Mouse (Mus musculus) forebrain, embryonic 10.5 days (tissue): ENCODE measurements around the gene Pla2r1. TPM values are rescaled to one million over a fixed set of nuclear protein-coding genes. Genes with fewer than 3 reads are reported as not detected.

ENCODE experiments used
- DNase-seq: peaks from one replicate; pipeline ENCODE4 v3.0.0-alpha.2; 2017; ENCODE audit warnings: low spot score; ENCODE audit errors: extremely low spot score
- H3K27ac ChIP-seq: fragments of 300-500 bp; sonication (generic); 2 replicates; pipeline ENCODE4 v1.5.1; 2016; ENCODE audit warnings: mild to moderate bottlenecking
- H3K27me3 ChIP-seq: fragments of 300-500 bp; sonication (generic); 2 replicates; pipeline ENCODE4 v1.6.1; 2016; ENCODE audit warnings: mild to moderate bottlenecking; ENCODE audit not compliant: poor library complexity, severe bottlenecking
- H3K36me3 ChIP-seq: fragments of 300-500 bp; sonication (generic); replicated peaks from 2 replicates; pipeline ENCODE4 v1.6.1; 2016; ENCODE audit warnings: mild to moderate bottlenecking, moderate library complexity
- H3K4me1 ChIP-seq: fragments of 300-500 bp; sonication (generic); 2 replicates; pipeline ENCODE4 v1.6.1; 2016
- H3K4me3 ChIP-seq: fragments of 300-500 bp; sonication (generic); 2 replicates; pipeline ENCODE4 v1.5.1; 2016; ENCODE audit warnings: mild to moderate bottlenecking, moderate library complexity
- H3K9me3 ChIP-seq: fragments of 300-500 bp; sonication (generic); 2 replicates; pipeline ENCODE4 v1.6.1; 2016; ENCODE audit warnings: mild to moderate bottlenecking, moderate library complexity
- WGBS: fragments of 180-500 bp; shearing (Covaris S2); methylation state at CpG from one replicate; pipeline ENCODE4 v1.1.7; 2016; 5-methylcytosine and 5-hydroxymethylcytosine counted together
- polyA plus RNA-seq: library from polyadenylated mRNA; unstranded; fragments of >200 nt; fragmentation: Nextera tagmentation; extraction: Ambion mirVana; gene quantifications from 2 replicates; pipeline ENCODE4 v1.2.1, GENCODE M21; 2016

The Pla2r1 gene
- polyA plus RNA-seq, 1 experiment from 2014 or later = 1.3 TPM

DNA sequence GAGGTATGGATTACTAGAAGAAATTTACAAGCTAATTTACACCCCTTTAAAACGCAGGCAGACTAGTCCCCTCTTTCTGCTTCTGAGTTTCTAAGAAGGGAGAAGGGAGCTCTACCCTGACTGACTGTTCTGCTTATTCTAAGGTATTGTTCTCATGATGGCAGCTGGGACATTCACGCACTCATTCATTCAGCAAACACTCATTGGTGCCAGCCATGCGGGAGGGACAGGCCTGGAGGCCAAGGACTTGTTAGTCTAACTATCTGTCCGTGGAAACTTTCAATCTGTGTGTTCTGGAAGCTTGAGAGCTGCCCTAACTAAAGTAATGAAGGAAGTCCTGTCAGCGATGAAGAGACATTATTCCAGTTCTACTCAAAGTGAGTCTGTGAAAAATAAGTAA, 14.4 kb downstream of the Pla2r1 start:
- Histone ChIP-seq H3K36me3 (no peaks in the 10 kb centered on the region), H3K27ac (no peak overlapping the region), H3K4me1 (peaks cover 12% of the 10 kb centered on the region), H3K27me3 (peaks cover 12% of the 10 kb centered on the region; the same call in 1 of the 2 replicates), H3K9me3 (no peaks in the 10 kb centered on the region), H3K4me3 (no peak overlapping the region)
- DNase-seq = no peak
- 87% methylated on average over 5 of the region's 5 CpGs for WGBS

DNA sequence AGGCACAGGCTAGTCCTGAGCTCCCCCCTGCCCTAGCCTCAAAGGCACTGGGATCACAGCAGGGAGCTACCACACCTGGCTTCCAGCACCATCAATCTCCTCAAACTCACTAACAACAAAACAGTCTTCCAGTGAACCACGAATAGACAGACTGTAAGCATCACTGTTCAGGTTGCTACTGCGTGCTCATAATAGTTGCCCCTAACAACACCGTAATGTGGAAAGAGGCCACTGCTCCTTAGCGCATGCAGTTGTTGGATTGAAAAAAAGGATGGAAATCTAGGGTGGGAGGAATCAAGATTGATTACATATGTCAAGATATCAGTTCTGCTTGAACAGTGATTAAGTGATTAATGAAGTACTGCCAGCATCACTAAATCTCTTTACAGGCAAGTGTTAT, 14.8 kb downstream of the Pla2r1 start:
- H3K4me3 ChIP-seq = no peak overlapping the region
- no peaks in the 10 kb centered on the region for H3K9me3 ChIP-seq
- WGBS = 91% methylated on average over 4 of the region's 4 CpGs
- no peaks in the 10 kb centered on the region for H3K36me3 ChIP-seq
- peaks cover 12% of the 10 kb centered on the region; the same call in 1 of the 2 replicates for H3K27me3 ChIP-seq
- H3K27ac ChIP-seq = no peak overlapping the region
- H3K4me1 ChIP-seq = peaks cover 12% of the 10 kb centered on the region
- DNase-seq = no peak

DNA sequence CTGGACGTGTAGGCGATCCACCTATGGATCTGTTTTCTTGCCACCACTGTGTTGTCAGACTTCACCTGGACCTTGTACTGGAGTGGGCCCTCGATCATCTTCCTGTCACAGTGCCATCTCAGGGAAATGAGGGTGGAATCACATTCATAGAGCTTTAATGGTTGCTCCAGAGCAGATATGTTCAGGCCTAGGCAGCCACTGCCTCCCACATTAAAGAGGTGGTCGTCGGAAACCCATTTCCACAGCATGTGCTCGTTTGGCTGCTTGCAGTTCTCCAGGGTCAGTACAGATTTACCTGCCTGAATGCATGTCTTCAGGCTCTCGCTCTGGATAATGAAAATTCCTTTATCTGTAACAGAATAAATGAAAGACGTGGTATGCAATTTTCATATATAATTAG, 18.4 kb downstream of the Pla2r1 start:
- WGBS = 87% methylated on average over 8 of the region's 8 CpGs
- no peaks in the 10 kb centered on the region for H3K27me3 ChIP-seq

DNA sequence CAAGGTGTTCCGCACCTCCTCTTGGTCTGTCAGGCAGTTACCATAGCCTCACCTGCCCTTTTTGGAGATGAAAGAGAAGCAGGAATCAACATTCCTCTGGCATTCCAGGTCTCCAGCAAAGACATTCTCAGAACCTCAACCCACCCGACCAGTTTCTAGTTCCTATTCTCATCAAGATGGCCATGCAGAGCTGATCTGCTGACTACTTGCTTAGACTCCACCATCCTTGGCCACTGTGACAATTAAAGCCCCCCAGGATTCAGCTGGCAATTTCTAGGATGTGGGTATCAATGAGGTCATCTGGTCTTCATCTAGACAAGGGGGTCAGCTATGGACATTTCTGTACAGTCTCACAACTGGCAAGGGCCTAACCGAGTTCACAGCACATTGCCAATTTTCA, 20.1 kb downstream of the Pla2r1 start:
- WGBS = 87% methylated on average over 3 of the region's 3 CpGs
- Histone ChIP-seq H3K27ac (no peak overlapping the region), H3K4me1 (no peaks in the 10 kb centered on the region), H3K27me3 (no peaks in the 10 kb centered on the region), H3K9me3 (no peaks in the 10 kb centered on the region), H3K4me3 (no peak overlapping the region), H3K36me3 (no peaks in the 10 kb centered on the region)
- no peak for DNase-seq

More for the DNA sequence above, 18.4 kb downstream of the Pla2r1 start:
- Histone ChIP-seq H3K36me3 (no peaks in the 10 kb centered on the region), H3K9me3 (no peaks in the 10 kb centered on the region), H3K27ac (no peak overlapping the region), H3K4me3 (no peak overlapping the region), H3K4me1 (no peaks in the 10 kb centered on the region)
- DNase-seq = no peak

DNA sequence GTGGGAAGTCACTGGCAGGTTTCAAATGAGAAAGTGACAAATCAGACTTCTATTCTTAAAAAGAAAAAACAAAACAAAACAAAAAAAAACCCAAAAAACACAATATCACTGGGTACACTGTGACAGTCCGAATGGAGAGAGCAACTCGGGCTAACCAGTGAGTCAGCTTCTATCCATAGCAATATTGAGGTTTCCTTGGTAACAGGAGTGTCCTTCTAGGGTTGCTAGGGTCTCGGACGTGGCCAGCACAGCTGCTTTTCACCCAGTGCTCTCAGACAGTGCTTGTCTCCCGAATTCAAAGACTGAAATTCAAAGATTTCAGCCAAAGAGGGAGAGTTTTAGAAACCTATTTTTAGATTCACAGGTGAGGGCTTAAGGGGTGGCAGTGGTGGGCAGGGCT, 20.6 kb downstream of the Pla2r1 start:
- no peaks in the 10 kb centered on the region for H3K27me3 ChIP-seq
- H3K4me1 ChIP-seq = no peaks in the 10 kb centered on the region
- no peak for DNase-seq
- no peak overlapping the region for H3K27ac ChIP-seq
- no peaks in the 10 kb centered on the region for H3K36me3 ChIP-seq
- no peak overlapping the region for H3K4me3 ChIP-seq
- 82% methylated on average over 5 of the region's 5 CpGs for WGBS
- no peaks in the 10 kb centered on the region for H3K9me3 ChIP-seq

DNA sequence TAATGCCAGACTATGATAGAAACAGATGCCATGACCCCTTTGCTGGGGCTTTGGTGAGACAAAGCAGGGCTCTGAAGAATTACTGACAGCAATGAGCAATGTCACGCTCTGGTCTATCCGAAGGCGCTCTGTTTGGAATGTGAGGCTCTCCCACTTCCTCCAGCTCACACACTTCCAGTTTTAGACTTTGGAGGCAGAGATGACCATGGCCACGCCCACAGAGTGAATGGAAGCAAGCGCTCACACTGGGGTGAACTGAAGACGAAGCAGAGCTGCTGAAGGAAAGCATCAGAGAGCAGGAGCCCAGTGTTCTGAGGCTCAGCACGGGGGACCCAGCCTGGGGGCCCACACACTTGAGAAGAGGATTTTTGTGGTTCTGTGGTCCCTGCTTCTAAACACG, 37.3 kb downstream of the Pla2r1 start:
- no peaks in the 10 kb centered on the region for H3K27me3 ChIP-seq
- no peak for DNase-seq
- peaks cover 4% of the 10 kb centered on the region; the same call in 1 of the 2 replicates for H3K4me1 ChIP-seq
- H3K27ac ChIP-seq = no peak overlapping the region
- no peaks in the 10 kb centered on the region for H3K9me3 ChIP-seq
- no peak overlapping the region for H3K4me3 ChIP-seq
- 68% methylated on average over 8 of the region's 8 CpGs for WGBS
- no peaks in the 10 kb centered on the region for H3K36me3 ChIP-seq

DNA sequence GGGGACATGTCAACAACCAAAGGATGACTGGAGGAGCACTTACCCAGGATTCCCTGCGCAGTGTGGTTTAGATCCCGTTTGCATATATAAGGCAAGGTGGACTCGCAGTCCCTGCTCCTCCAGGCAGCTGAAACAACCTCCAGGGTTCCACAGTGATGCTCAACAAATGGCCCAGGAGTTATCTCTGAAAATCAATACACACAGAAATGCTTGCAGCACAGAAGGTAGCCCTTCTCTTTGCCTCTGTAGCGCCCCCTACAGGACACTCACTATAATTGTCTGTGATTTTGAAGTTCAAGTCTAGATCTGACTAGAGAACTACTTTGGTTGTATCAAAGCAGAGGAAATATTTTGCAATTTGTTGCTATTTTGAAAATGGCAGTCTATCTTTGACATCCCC, 38.2 kb downstream of the Pla2r1 start:
- no peaks in the 10 kb centered on the region for H3K36me3 ChIP-seq
- WGBS = 74% methylated on average over 4 of the region's 4 CpGs
- H3K27ac ChIP-seq = no peak overlapping the region
- DNase-seq = no peak
- H3K4me3 ChIP-seq = no peak overlapping the region
- no peaks in the 10 kb centered on the region for H3K9me3 ChIP-seq
- no peaks in the 10 kb centered on the region for H3K27me3 ChIP-seq
- H3K4me1 ChIP-seq = peaks cover 4% of the 10 kb centered on the region; the same call in 1 of the 2 replicates

DNA sequence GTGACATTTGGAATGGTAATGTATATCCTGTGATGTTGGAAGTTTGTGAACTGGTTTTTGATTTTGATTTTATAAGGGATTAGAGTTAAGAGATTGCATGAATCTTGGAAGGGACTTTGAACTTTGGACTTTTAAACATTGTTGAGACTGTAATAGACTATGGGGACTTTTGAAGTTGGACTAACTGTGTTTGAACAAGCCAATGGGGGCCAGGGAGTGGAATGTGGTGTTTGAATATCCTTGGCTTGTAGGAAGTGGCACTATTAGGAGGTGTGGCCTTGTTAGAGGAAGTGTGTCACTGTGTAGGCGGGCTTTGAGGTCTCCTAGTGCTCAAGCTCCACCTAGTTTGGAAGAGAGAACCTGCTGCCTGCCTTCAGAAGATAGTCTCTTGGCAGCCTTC, 42.4 kb downstream of the Pla2r1 start:
- H3K36me3 ChIP-seq = no peaks in the 10 kb centered on the region
- no peak overlapping the region for H3K27ac ChIP-seq
- no peaks in the 10 kb centered on the region for H3K4me1 ChIP-seq
- no peaks in the 10 kb centered on the region for H3K27me3 ChIP-seq
- 82% methylated on average over 1 of the region's 1 CpGs for WGBS
- peaks cover 3% of the 10 kb centered on the region; the same call in 1 of the 2 replicates for H3K9me3 ChIP-seq
- DNase-seq = no peak
- H3K4me3 ChIP-seq = no peak overlapping the region

DNA sequence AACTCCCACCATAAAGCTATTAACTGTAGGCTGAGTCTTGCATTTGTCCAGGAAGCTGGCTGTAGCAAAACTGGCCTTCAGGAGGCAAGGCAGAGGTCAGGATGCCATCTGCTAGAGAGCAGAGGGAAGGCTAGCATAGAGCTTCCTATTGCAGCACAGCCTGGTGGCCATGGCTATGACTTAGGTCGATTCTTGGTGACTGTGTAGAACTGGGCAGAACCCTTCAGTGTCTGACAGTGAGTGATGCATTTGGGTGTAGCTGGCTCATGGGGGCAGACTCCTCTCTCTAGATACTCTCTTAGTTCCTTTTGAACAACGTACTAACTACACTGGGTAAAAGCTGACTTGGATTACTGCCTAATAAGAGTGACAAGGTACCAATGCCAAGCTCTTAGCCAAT, 48.0 kb downstream of the Pla2r1 start:
- H3K9me3 ChIP-seq = peaks cover 3% of the 10 kb centered on the region; the same call in 1 of the 2 replicates
- DNase-seq = no peak
- 72% methylated on average over 2 of the region's 2 CpGs for WGBS
- no peaks in the 10 kb centered on the region for H3K36me3 ChIP-seq
- no peaks in the 10 kb centered on the region for H3K27me3 ChIP-seq
- no peak overlapping the region for H3K4me3 ChIP-seq
- peaks cover 4% of the 10 kb centered on the region; the same call in 1 of the 2 replicates for H3K4me1 ChIP-seq
- H3K27ac ChIP-seq = no peak overlapping the region

DNA sequence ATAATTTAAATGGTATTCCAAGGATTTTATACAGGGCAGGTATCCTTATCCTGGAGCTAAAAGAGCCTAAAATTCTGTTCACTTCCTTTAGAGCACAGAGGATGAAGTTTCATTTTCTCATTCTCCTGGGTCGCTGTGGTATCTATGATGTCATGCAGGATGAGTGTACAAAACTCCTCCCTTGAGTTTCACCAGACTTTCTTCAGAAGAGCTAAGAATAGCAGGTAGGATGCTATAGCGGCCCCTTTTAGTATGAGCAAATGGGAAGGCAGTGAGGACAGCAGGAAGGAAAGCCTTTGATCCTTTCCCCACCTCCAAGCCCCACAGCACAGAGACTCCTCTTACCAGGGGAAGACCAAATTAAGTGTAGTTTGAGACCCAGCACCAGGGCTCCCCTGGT, 48.4 kb downstream of the Pla2r1 start:
- WGBS = 75% methylated on average over 2 of the region's 2 CpGs
- DNase-seq = no peak

DNA sequence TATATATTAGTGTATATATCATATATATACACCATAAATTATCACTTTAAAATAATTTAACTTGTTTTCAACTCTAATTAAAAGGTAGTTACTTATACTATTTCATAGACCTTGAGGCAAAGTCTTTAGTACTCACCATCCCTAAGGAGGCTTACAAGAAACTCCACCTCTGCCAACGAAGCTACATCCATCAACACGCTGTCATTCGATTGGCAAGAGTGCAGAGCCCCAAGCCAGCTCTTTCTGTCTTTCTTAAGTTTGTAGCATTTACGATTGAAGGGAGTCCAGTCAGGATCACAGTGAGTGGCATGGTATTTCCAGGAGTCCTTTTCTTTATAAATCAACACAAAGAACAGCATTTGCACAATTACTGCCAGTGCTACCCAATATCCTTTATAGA, 49.1 kb downstream of the Pla2r1 start:
- Histone ChIP-seq H3K4me1 (peaks cover 4% of the 10 kb centered on the region; the same call in 1 of the 2 replicates), H3K9me3 (peaks cover 3% of the 10 kb centered on the region; the same call in 1 of the 2 replicates), H3K4me3 (no peak overlapping the region), H3K36me3 (no peaks in the 10 kb centered on the region), H3K27me3 (no peaks in the 10 kb centered on the region), H3K27ac (no peak overlapping the region)
- DNase-seq = no peak
- 88% methylated on average over 4 of the region's 4 CpGs for WGBS

More for the DNA sequence above, 48.4 kb downstream of the Pla2r1 start:
- Histone ChIP-seq H3K4me1 (peaks cover 4% of the 10 kb centered on the region; the same call in 1 of the 2 replicates), H3K36me3 (no peaks in the 10 kb centered on the region), H3K27ac (no peak overlapping the region), H3K9me3 (peaks cover 3% of the 10 kb centered on the region; the same call in 1 of the 2 replicates), H3K27me3 (no peaks in the 10 kb centered on the region), H3K4me3 (no peak overlapping the region)

DNA sequence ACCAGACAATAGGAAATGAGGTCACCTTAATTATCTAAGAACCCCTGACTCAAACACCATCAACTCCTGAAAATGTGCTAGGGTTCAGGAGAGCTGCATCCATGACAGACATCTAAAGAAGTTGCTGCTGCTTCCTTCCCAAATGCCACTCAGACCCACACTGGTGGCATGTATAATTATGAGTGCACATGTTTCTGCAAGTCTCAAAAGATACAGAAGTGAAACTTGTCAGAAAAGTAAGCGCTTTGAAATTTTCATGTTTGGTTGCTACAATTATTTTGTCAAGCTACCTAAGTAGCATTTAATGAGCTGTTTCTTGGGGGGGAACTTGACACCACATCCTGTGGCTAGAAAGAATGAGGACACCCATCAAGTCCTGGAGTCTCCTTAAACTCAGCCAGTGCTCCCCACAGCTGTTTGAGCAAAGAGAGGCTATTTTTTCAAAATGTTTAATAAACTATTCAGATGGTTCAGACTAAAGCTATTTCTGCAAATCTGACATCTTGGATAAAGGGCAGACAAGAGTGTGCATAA, 52.5 kb downstream of the Pla2r1 start:
- WGBS = 93% methylated on average over 1 of the region's 1 CpGs
- Histone ChIP-seq H3K27ac (no peak overlapping the region), H3K27me3 (no peaks in the 10 kb centered on the region), H3K36me3 (no peaks in the 10 kb centered on the region), H3K4me1 (peaks cover 4% of the 10 kb centered on the region; the same call in 1 of the 2 replicates), H3K4me3 (no peak overlapping the region), H3K9me3 (no peaks in the 10 kb centered on the region)
- DNase-seq = no peak

DNA sequence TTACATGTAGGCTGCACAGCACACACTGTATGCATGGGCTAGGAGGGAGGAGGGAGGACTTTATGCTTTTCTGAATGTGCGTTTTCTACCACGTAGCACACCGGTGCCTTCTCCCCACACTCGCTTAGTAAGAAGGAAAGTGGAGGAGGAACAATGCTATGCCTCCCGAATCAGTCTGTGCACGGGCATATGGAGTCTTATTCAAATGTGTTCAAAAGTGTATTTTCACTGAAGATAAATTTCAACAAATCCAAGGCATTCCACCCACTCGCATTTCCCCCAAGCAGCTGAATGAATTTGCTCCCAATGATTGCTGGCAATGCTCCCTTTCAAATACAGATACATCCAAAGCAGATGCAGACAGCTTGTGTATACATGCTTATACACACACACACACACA, 73.2 kb downstream of the Pla2r1 start:
- no peak for DNase-seq
- H3K36me3 ChIP-seq = no peaks in the 10 kb centered on the region
- H3K9me3 ChIP-seq = no peaks in the 10 kb centered on the region
- H3K4me1 ChIP-seq = no peaks in the 10 kb centered on the region
- WGBS = 95% methylated on average over 7 of the region's 7 CpGs
- H3K27me3 ChIP-seq = no peaks in the 10 kb centered on the region
- no peak overlapping the region for H3K4me3 ChIP-seq
- H3K27ac ChIP-seq = no peak overlapping the region

DNA sequence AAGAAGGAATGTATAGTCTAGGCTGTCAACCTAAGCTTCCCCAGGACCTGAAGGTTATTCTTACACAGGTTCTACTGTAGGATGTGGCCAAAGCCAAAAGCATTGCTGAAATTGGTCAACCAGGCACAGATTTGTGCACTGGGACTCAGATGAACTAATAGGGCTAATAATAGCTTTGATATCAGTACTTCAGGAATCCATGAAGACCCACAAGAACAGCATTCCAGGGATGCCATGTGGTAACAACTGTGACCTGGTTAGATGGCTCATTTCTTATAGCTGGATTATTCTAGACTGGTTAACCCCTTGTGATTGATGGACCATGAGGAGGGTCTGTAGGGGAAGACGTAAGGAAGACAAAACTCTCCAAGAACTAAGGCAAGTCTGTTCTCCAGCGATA, 74.3 kb downstream of the Pla2r1 start:
- Histone ChIP-seq H3K4me1 (no peaks in the 10 kb centered on the region), H3K36me3 (no peaks in the 10 kb centered on the region), H3K4me3 (no peak overlapping the region), H3K27ac (no peak overlapping the region), H3K9me3 (no peaks in the 10 kb centered on the region), H3K27me3 (no peaks in the 10 kb centered on the region)
- DNase-seq = no peak
- WGBS = 90% methylated on average over 2 of the region's 2 CpGs
